Mouse (Mus musculus) heart, embryonic 11.5 days (tissue): Measurements from ENCODE around the gene Lrrc32. TPM values are rescaled to one million over a fixed set of nuclear protein-coding genes. Genes with fewer than 3 reads are reported as not detected.
A peak's percentile ranks its signal among the peaks of the same experiment; 100 is the strongest.

Experiments used
- ATAC-seq: fragments of 200-750 bp; cut with Nextera tagmentation; replicated peaks from 2 replicates; pipeline ENCODE4 v1.8.0; 2017; ENCODE audit warnings: moderate library complexity; ENCODE audit not compliant: insufficient number of reproducible peaks, low FRiP score, low TSS enrichment
- H3K27ac ChIP-seq: fragments of 300-500 bp; sonication (generic); 2 replicates; pipeline ENCODE4 v1.5.1; 2014; ENCODE audit warnings: mild to moderate bottlenecking, low read depth, low read length
- H3K27me3 ChIP-seq: fragments of 300-500 bp; sonication (generic); 2 replicates; pipeline ENCODE4 v1.6.1; 2014; ENCODE audit warnings: mild to moderate bottlenecking, low read length, mixed read lengths; ENCODE audit not compliant: control insufficient read depth, insufficient read depth
- H3K36me3 ChIP-seq: fragments of 300-500 bp; sonication (generic); 2 replicates; pipeline ENCODE4 v1.6.1; 2014; ENCODE audit warnings: mild to moderate bottlenecking, low read length, moderate library complexity, mixed read lengths; ENCODE audit not compliant: control insufficient read depth, insufficient read depth
- H3K4me1 ChIP-seq: fragments of 300-500 bp; sonication (generic); 2 replicates; pipeline ENCODE4 v1.6.1; 2014; ENCODE audit warnings: low read length; ENCODE audit not compliant: control insufficient read depth, insufficient read depth
- H3K4me2 ChIP-seq: fragments of 300-500 bp; sonication (generic); 2 replicates; pipeline ENCODE4 v1.6.1; 2014; ENCODE audit warnings: mild to moderate bottlenecking, moderate library complexity
- H3K4me3 ChIP-seq: fragments of 300-500 bp; sonication (generic); 2 replicates; pipeline ENCODE4 v1.5.1; 2014; ENCODE audit warnings: low read depth, low read length
- H3K9ac ChIP-seq: fragments of 300-500 bp; sonication (generic); 2 replicates; pipeline ENCODE4 v1.6.1; 2014; ENCODE audit warnings: mild to moderate bottlenecking, low read depth, low read length, moderate library complexity
- H3K9me3 ChIP-seq: fragments of 300-500 bp; sonication (generic); replicated peaks from 2 replicates; pipeline ENCODE4 v1.6.1; 2016; ENCODE audit warnings: low read length; ENCODE audit not compliant: control insufficient read depth
- WGBS: fragments of 180-500 bp; shearing (Covaris S2); extraction: QIAGEN DNeasy Blood & Tissue Kit; methylation state at CpG from one replicate; pipeline ENCODE4 v1.1.7; 2014; ENCODE audit not compliant: insufficient replicate concordance; 5-methylcytosine and 5-hydroxymethylcytosine counted together
- polyA plus RNA-seq: library from polyadenylated mRNA; unstranded; fragments of >200 nt; fragmentation: Nextera tagmentation; extraction: Ambion mirVana; gene quantifications from 2 replicates; pipeline ENCODE4 v1.2.1, GENCODE M21; 2014

The Lrrc32 gene
- polyA plus RNA-seq, 1 experiment from 2014 or later = 3.9 TPM

- Histone ChIP-seq H3K4me2 (no peak overlapping the region), H3K27ac (no peak overlapping the region; the same call in 1 of the 2 replicates), H3K36me3 (no peaks in the 10 kb centered on the region), H3K9me3 (no peaks in the 10 kb centered on the region), H3K4me3 (no peak overlapping the region), H3K4me1 (no peaks in the 10 kb centered on the region), H3K9ac (no peak overlapping the region), H3K27me3 (no peaks in the 10 kb centered on the region)
- ATAC-seq = no peak
- 62% methylated on average over 15 of the region's 15 CpGs for WGBS
These were observed 22.2 kb downstream of the Lrrc32 start for GRCm38 (mm10) chr7:98510961-98511958.

GRCm38 (mm10) chr7:98513251-98513650, 24.2 kb downstream of the Lrrc32 start:
- H3K27me3 ChIP-seq = no peaks in the 10 kb centered on the region
- 0 out of 2 replicates have a peak, but pooled peaks have one; percentile 52 for ATAC-seq
- 41% methylated on average over 3 of the region's 3 CpGs for WGBS
- no peak overlapping the region for H3K4me2 ChIP-seq
- no peak overlapping the region for H3K4me3 ChIP-seq
- H3K4me1 ChIP-seq = no peaks in the 10 kb centered on the region
- H3K9ac ChIP-seq = no peak overlapping the region
- no peak overlapping the region for H3K27ac ChIP-seq
- H3K9me3 ChIP-seq = no peaks in the 10 kb centered on the region
- H3K36me3 ChIP-seq = no peaks in the 10 kb centered on the region

GRCm38 (mm10) chr7:98522576-98522975, 33.5 kb downstream of the Lrrc32 start:
- H3K9me3 ChIP-seq = no peaks in the 10 kb centered on the region
- ATAC-seq = no peak
- H3K36me3 ChIP-seq = no peaks in the 10 kb centered on the region
- H3K4me1 ChIP-seq = peaks cover 16% of the 10 kb centered on the region
- no peak overlapping the region for H3K4me3 ChIP-seq
- WGBS = 73% methylated on average over 5 of the region's 5 CpGs
- no peak overlapping the region for H3K4me2 ChIP-seq
- H3K9ac ChIP-seq = no peak overlapping the region
- peaks cover 6% of the 10 kb centered on the region; the same call in 1 of the 2 replicates for H3K27me3 ChIP-seq
- no peak overlapping the region for H3K27ac ChIP-seq

GRCm38 (mm10) chr7:98523070-98523812, 34.2 kb downstream of the Lrrc32 start:
- Histone ChIP-seq H3K4me3 (no peak overlapping the region), H3K27me3 (peaks cover 6% of the 10 kb centered on the region; the same call in 1 of the 2 replicates), H3K9me3 (no peaks in the 10 kb centered on the region), H3K27ac (no peak overlapping the region), H3K36me3 (no peaks in the 10 kb centered on the region), H3K9ac (0 out of 2 replicates have a peak overlapping the region, but pooled peaks have one; percentile 1), H3K4me2 (no peak overlapping the region), H3K4me1 (peaks cover 16% of the 10 kb centered on the region)
- 76% methylated on average over 8 of the region's 8 CpGs for WGBS
- no peak; the same call in 1 of the 2 replicates for ATAC-seq

- no peak overlapping the region for H3K4me2 ChIP-seq
- H3K36me3 ChIP-seq = no peaks in the 10 kb centered on the region
- no peaks in the 10 kb centered on the region for H3K9me3 ChIP-seq
- H3K27me3 ChIP-seq = peaks cover 6% of the 10 kb centered on the region; the same call in 1 of the 2 replicates
- peaks cover 16% of the 10 kb centered on the region for H3K4me1 ChIP-seq
- WGBS = 17% methylated on average over 7 of the region's 7 CpGs
- 0 out of 2 replicates have a peak, but pooled peaks have one; percentile 42 for ATAC-seq
- H3K9ac ChIP-seq = 0 out of 2 replicates have a peak overlapping the region, but pooled peaks have one; percentile 1
- H3K27ac ChIP-seq = peak overlapping the region; percentile 16; the same call in 1 of the 2 replicates
- H3K4me3 ChIP-seq = no peak overlapping the region
These were observed 34.8 kb downstream of the Lrrc32 start for GRCm38 (mm10) chr7:98523813-98524361.

- Histone ChIP-seq H3K36me3 (no peaks in the 10 kb centered on the region), H3K4me3 (no peak overlapping the region), H3K9me3 (no peaks in the 10 kb centered on the region), H3K27me3 (peaks cover 6% of the 10 kb centered on the region; the same call in 1 of the 2 replicates), H3K4me2 (no peak overlapping the region), H3K4me1 (peaks cover 16% of the 10 kb centered on the region), H3K9ac (no peak overlapping the region), H3K27ac (peak overlapping the region; percentile 16; the same call in 1 of the 2 replicates)
- 39% methylated on average over 6 of the region's 6 CpGs for WGBS
- ATAC-seq = no peak
These were observed 35.3 kb downstream of the Lrrc32 start for GRCm38 (mm10) chr7:98524401-98524800.

- H3K4me2 ChIP-seq = no peak overlapping the region
- peaks cover 6% of the 10 kb centered on the region; the same call in 1 of the 2 replicates for H3K27me3 ChIP-seq
- H3K27ac ChIP-seq = no peak overlapping the region
- ATAC-seq = no peak
- no peaks in the 10 kb centered on the region for H3K36me3 ChIP-seq
- H3K9ac ChIP-seq = no peak overlapping the region
- no peaks in the 10 kb centered on the region for H3K9me3 ChIP-seq
- H3K4me3 ChIP-seq = no peak overlapping the region
- WGBS = 71% methylated on average over 6 of the region's 6 CpGs
- H3K4me1 ChIP-seq = peaks cover 16% of the 10 kb centered on the region
These were observed 36.0 kb downstream of the Lrrc32 start for GRCm38 (mm10) chr7:98524869-98525699.
